Mouse (Mus musculus) adrenal gland, adult 10 weeks (tissue): ENCODE data around the gene Vmn2r113. TPM values are rescaled to one million over a fixed set of nuclear protein-coding genes. Genes with fewer than 3 reads are reported as not detected.

Experiments used
- polyA plus RNA-seq: library from polyadenylated mRNA; stranded (reverse); fragments of 350-450 nt; fragmentation: Illumina TruSeq; extraction: RNeasy Lipid Tissue Mini Kit (QIAGEN cat#74804); gene quantifications from one replicate; pipeline ENCODE4 v1.2.3, GENCODE M21; 2014; ENCODE audit warnings: low read depth, low replicate concordance

The Vmn2r113 gene
- not detected for polyA plus RNA-seq

GRCm38 (mm10) chr17:22942684-22943083 is at the start of gene Vmn2r113:
Gene Vmn2r113, plus strand, starts transcription at chr17:22942984.

Other genes with a start within 250 kb of the Vmn2r113 start
- 50.3 TPM for gene Zfp945, start 75.8 kb upstream of the Vmn2r113 start, polyA plus RNA-seq
- gene Vmn2r-ps130, start 118.2 kb downstream of the Vmn2r113 start, polyA plus RNA-seq, result not detected